Mouse (Mus musculus) hindbrain, embryonic 12.5 days (tissue): Measurements from ENCODE around the gene Zfx. TPM values are rescaled to one million over a fixed set of nuclear protein-coding genes. Genes with fewer than 3 reads are reported as not detected.

Experiments
- ATAC-seq: fragments of 200-750 bp; cut with Nextera tagmentation; 2 replicates; pipeline ENCODE4 v1.8.0; 2017; ENCODE audit warnings: moderate TSS enrichment; ENCODE audit not compliant: low FRiP score
- H3K27ac ChIP-seq: fragments of 300-500 bp; sonication (generic); 2 replicates; pipeline ENCODE4 v1.5.1; 2016; ENCODE audit warnings: mild to moderate bottlenecking
- H3K27me3 ChIP-seq: fragments of 300-500 bp; sonication (generic); 2 replicates; pipeline ENCODE4 v1.6.1; 2016; ENCODE audit warnings: mild to moderate bottlenecking
- H3K36me3 ChIP-seq: fragments of 300-500 bp; sonication (generic); 2 replicates; pipeline ENCODE4 v1.6.1; 2016; ENCODE audit warnings: mild to moderate bottlenecking
- H3K4me1 ChIP-seq: fragments of 300-500 bp; sonication (generic); 2 replicates; pipeline ENCODE4 v1.6.1; 2016
- H3K4me2 ChIP-seq: fragments of 300-500 bp; sonication (generic); replicated peaks from 2 replicates; pipeline ENCODE4 v1.6.1; 2016; ENCODE audit warnings: mild to moderate bottlenecking
- H3K4me3 ChIP-seq: fragments of 300-500 bp; sonication (generic); 2 replicates; pipeline ENCODE4 v1.5.1; 2016; ENCODE audit warnings: mild to moderate bottlenecking
- H3K9ac ChIP-seq: fragments of 300-500 bp; sonication (generic); 2 replicates; pipeline ENCODE4 v1.6.1; 2016; ENCODE audit warnings: mild to moderate bottlenecking, moderate library complexity
- H3K9me3 ChIP-seq: fragments of 300-500 bp; sonication (generic); replicated peaks from 2 replicates; pipeline ENCODE4 v1.6.1; 2016; ENCODE audit warnings: mild to moderate bottlenecking
- WGBS: fragments of 180-500 bp; shearing (Covaris S2); methylation state at CpG from one replicate; pipeline ENCODE4 v1.1.7; 2016; 5-methylcytosine and 5-hydroxymethylcytosine counted together
- polyA plus RNA-seq: library from polyadenylated mRNA; unstranded; fragments of >200 nt; fragmentation: Nextera tagmentation; extraction: Ambion mirVana; gene quantifications from 2 replicates; pipeline ENCODE4 v1.2.1, GENCODE M21; 2016

Gene Zfx
- polyA plus RNA-seq: 26.4 and 28.2 TPM in 2 replicates

GRCm38 (mm10) chrX:94123059-94123839 is at the start of gene Zfx:
Gene Zfx, minus strand, starts transcription at chrX:94123702.
- peaks cover 65% of the 10 kb centered on the region for H3K27me3 ChIP-seq
- no peaks in the 10 kb centered on the region for H3K4me1 ChIP-seq
- H3K36me3 ChIP-seq: no peaks in the 10 kb centered on the region
- peaks cover 3% of the 10 kb centered on the region; the same call in 1 of the 2 replicates for H3K9me3 ChIP-seq
- H3K27ac ChIP-seq: peak within 1 kb of the TSS; percentile 100
- H3K9ac ChIP-seq: peak within 1 kb of the TSS; percentile 95
- 24% methylated on average over 50 of the region's 82 CpGs for WGBS
- H3K4me3 ChIP-seq: peak within 1 kb of the TSS; percentile 64
- ATAC-seq: peak; percentile 83
- peak within 1 kb of the TSS; percentile 46 for H3K4me2 ChIP-seq

- no peak overlapping the region for H3K4me3 ChIP-seq
- H3K4me2 ChIP-seq: no peak overlapping the region
- H3K9me3 ChIP-seq: no peaks in the 10 kb centered on the region
- no peak for ATAC-seq
- peaks cover 57% of the 10 kb centered on the region for H3K27me3 ChIP-seq
- H3K27ac ChIP-seq: no peak overlapping the region
- no peak overlapping the region for H3K9ac ChIP-seq
- no peaks in the 10 kb centered on the region for H3K36me3 ChIP-seq
- no peaks in the 10 kb centered on the region for H3K4me1 ChIP-seq
- WGBS: 79% methylated on average over 6 of the region's 6 CpGs
Observed at GRCm38 (mm10) chrX:94169348-94169747, 45.8 kb upstream of the Zfx start.

- H3K9me3 ChIP-seq: no peaks in the 10 kb centered on the region
- no peak for ATAC-seq
- no peak overlapping the region for H3K4me3 ChIP-seq
- no peak overlapping the region for H3K27ac ChIP-seq
- H3K27me3 ChIP-seq: peaks cover 78% of the 10 kb centered on the region
- no peak overlapping the region for H3K4me2 ChIP-seq
- no peak overlapping the region for H3K9ac ChIP-seq
- no peaks in the 10 kb centered on the region for H3K4me1 ChIP-seq
- no peaks in the 10 kb centered on the region for H3K36me3 ChIP-seq
- WGBS: 32% methylated on average over 11 of the region's 11 CpGs
Observed at GRCm38 (mm10) chrX:94152251-94152830, 28.8 kb upstream of the Zfx start.

GRCm38 (mm10) chrX:94150471-94150870 is 27.0 kb upstream of the Zfx start:
- H3K4me2 ChIP-seq: no peak overlapping the region
- 66% methylated on average over 19 of the region's 19 CpGs for WGBS
- no peak for ATAC-seq
- no peaks in the 10 kb centered on the region for H3K4me1 ChIP-seq
- H3K36me3 ChIP-seq: no peaks in the 10 kb centered on the region
- H3K4me3 ChIP-seq: no peak overlapping the region
- no peaks in the 10 kb centered on the region for H3K9me3 ChIP-seq
- H3K9ac ChIP-seq: no peak overlapping the region
- peaks cover 80% of the 10 kb centered on the region for H3K27me3 ChIP-seq
- H3K27ac ChIP-seq: no peak overlapping the region

DNA sequence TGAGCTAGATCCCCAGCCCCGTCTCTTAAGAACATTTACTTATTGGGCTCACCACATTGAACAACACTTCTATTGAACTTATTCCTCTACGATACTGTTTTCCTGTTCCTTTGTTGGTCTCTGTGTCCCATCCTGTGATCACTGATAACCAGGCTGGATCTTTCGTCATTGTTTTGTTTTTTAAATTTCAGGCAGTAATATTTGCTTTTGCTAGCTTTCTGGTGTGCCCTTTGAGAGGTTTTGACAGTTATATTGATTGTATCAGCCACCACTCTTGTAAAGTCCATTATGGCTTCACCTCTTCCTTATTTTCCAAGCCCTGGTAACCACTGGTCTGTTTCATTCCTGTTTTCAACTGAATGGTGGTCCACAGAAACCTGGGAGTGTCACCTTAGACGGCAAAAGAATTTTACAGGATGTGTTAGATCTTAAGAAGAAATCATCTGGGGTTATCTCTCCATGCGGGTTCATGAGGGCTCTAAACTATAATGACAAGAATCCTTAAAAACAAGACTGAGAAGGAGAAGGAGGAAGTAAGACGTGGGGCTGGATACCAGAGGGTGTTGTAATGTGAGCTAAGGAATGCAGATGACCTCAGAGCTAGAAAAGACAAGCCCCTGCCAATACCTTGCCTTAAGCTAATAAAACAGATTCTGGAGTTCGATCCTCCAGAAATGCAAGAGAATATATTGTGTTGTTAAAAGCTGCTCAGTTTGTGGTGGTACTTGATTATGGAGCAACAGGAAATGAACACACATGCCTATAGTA is 18.7 kb upstream of the Zfx start:
- no peak overlapping the region for H3K9ac ChIP-seq
- no peak overlapping the region for H3K27ac ChIP-seq
- peaks cover 69% of the 10 kb centered on the region for H3K27me3 ChIP-seq
- H3K4me2 ChIP-seq: no peak overlapping the region
- 77% methylated on average over 7 of the region's 7 CpGs for WGBS
- H3K4me3 ChIP-seq: no peak overlapping the region
- no peaks in the 10 kb centered on the region for H3K4me1 ChIP-seq
- H3K36me3 ChIP-seq: no peaks in the 10 kb centered on the region
- H3K9me3 ChIP-seq: no peaks in the 10 kb centered on the region
- no peak for ATAC-seq

DNA sequence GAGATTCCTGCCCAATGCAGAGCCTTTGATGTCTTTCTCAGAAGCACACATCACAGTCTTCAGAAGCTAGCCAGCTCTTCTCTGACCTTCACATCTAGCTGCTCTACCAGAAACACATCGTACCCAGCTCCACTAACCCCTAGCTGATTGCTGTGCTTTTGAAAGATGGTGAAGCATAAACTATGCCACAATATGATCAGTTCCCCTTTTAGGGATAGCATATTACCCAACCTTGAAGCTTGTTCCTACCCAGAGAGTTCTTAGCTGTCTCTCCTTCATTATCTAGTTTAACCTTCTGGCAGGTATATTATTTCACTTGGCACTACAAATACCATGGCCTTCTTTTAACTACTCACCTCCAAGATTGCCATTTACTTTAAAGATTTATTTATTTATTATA is 16.6 kb upstream of the Zfx start:
- H3K4me3 ChIP-seq: no peak overlapping the region
- no peak overlapping the region for H3K4me2 ChIP-seq
- H3K27ac ChIP-seq: no peak overlapping the region
- H3K27me3 ChIP-seq: peaks cover 65% of the 10 kb centered on the region
- no peak for ATAC-seq
- H3K9me3 ChIP-seq: no peaks in the 10 kb centered on the region
- no peak overlapping the region for H3K9ac ChIP-seq
- no peaks in the 10 kb centered on the region for H3K36me3 ChIP-seq
- WGBS: 78% methylated on average over 1 of the region's 1 CpGs
- H3K4me1 ChIP-seq: no peaks in the 10 kb centered on the region

- H3K4me1 ChIP-seq: no peaks in the 10 kb centered on the region
- H3K9me3 ChIP-seq: no peaks in the 10 kb centered on the region
- no peak for ATAC-seq
- H3K27ac ChIP-seq: no peak overlapping the region
- 93% methylated on average over 1 of the region's 1 CpGs for WGBS
- H3K27me3 ChIP-seq: peaks cover 68% of the 10 kb centered on the region
- no peak overlapping the region for H3K9ac ChIP-seq
- no peaks in the 10 kb centered on the region for H3K36me3 ChIP-seq
- H3K4me2 ChIP-seq: no peak overlapping the region
- no peak overlapping the region for H3K4me3 ChIP-seq
Observed at GRCm38 (mm10) chrX:94138256-94138655, 14.8 kb upstream of the Zfx start.

GRCm38 (mm10) chrX:94135084-94135483 is 11.6 kb upstream of the Zfx start:
- H3K27ac ChIP-seq: no peak overlapping the region
- H3K4me2 ChIP-seq: no peak overlapping the region
- H3K9ac ChIP-seq: no peak overlapping the region
- ATAC-seq: no peak
- WGBS: 79% methylated on average over 4 of the region's 4 CpGs
- no peak overlapping the region for H3K4me3 ChIP-seq
- peaks cover 77% of the 10 kb centered on the region for H3K27me3 ChIP-seq
- no peaks in the 10 kb centered on the region for H3K4me1 ChIP-seq
- H3K9me3 ChIP-seq: no peaks in the 10 kb centered on the region
- H3K36me3 ChIP-seq: no peaks in the 10 kb centered on the region

DNA sequence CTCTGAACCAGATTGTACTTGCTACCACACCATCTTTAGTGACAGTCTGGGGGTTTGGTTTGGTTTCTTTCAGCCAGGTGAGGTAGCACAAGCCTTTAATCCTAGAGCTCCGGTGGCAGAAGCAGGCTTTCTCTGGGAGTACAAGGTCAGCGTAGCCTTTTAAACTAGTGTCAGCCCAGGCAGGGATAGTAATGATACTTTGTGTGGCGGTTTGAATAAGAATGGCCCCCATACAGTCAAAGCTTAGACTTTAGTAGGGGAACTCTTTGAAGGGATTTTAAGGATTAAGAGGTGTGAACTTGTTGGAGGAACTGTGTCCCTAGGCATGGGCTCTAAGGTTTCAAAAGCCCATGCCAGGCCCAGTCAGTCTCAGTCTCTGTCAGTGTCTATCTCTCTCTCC is 10.0 kb upstream of the Zfx start:
- no peaks in the 10 kb centered on the region for H3K4me1 ChIP-seq
- WGBS: 40% methylated on average over 3 of the region's 3 CpGs
- no peak overlapping the region for H3K4me2 ChIP-seq
- no peaks in the 10 kb centered on the region for H3K36me3 ChIP-seq
- no peaks in the 10 kb centered on the region for H3K9me3 ChIP-seq
- H3K4me3 ChIP-seq: no peak overlapping the region
- ATAC-seq: no peak
- H3K9ac ChIP-seq: no peak overlapping the region
- H3K27me3 ChIP-seq: peaks cover 70% of the 10 kb centered on the region
- H3K27ac ChIP-seq: no peak overlapping the region

- H3K27me3 ChIP-seq: peaks cover 75% of the 10 kb centered on the region
- ATAC-seq: no peak
Observed at GRCm38 (mm10) chrX:94132239-94132638, 8.7 kb upstream of the Zfx start.

GRCm38 (mm10) chrX:94129712-94130111 is 6.2 kb upstream of the Zfx start:
- Histone ChIP-seq H3K4me2 (no peak overlapping the region), H3K4me1 (no peaks in the 10 kb centered on the region), H3K27ac (no peak overlapping the region), H3K36me3 (no peaks in the 10 kb centered on the region), H3K4me3 (no peak overlapping the region), H3K27me3 (peaks cover 78% of the 10 kb centered on the region), H3K9me3 (no peaks in the 10 kb centered on the region), H3K9ac (no peak overlapping the region)
- ATAC-seq: no peak
- 72% methylated on average over 4 of the region's 4 CpGs for WGBS

More at GRCm38 (mm10) chrX:94132239-94132638, 8.7 kb upstream of the Zfx start:
- Histone ChIP-seq H3K9me3 (no peaks in the 10 kb centered on the region), H3K36me3 (no peaks in the 10 kb centered on the region), H3K9ac (no peak overlapping the region), H3K4me1 (no peaks in the 10 kb centered on the region), H3K4me3 (no peak overlapping the region), H3K27ac (no peak overlapping the region), H3K4me2 (no peak overlapping the region)
- WGBS: 84% methylated on average over 3 of the region's 3 CpGs

DNA sequence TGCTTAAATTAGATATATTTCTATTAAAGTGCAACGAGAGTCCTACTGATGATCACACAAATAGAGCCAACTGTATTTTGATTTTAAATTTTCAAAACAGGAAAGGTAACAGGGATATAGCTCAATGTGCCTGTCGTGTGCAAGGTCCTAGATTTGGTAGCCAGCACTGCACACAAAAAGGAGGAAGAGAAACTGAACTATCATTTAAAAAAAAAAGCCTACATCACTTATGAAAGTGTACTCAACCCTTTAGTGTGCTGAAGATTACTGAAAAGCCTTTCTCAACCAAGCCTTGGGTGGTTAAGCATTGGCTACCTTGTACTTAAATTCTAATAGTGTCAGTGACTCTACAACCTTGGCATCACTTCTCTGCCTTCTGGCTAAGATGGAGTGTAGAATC is 2.4 kb upstream of the Zfx start:
- no peak overlapping the region for H3K27ac ChIP-seq
- no peak overlapping the region for H3K4me2 ChIP-seq
- H3K4me3 ChIP-seq: no peak overlapping the region
- 77% methylated on average over 2 of the region's 2 CpGs for WGBS
- H3K9ac ChIP-seq: no peak overlapping the region
- no peaks in the 10 kb centered on the region for H3K4me1 ChIP-seq
- H3K9me3 ChIP-seq: peaks cover 3% of the 10 kb centered on the region; the same call in 1 of the 2 replicates
- no peaks in the 10 kb centered on the region for H3K36me3 ChIP-seq
- no peak for ATAC-seq
- H3K27me3 ChIP-seq: peaks cover 66% of the 10 kb centered on the region
